Mouse (Mus musculus) monocyte, adult 5-6 weeks (primary cell): Measurements from ENCODE around the gene Muc4. TPM values are rescaled to one million over a fixed set of nuclear protein-coding genes. Genes with fewer than 3 reads are reported as not detected.

ENCODE experiments used
- ATAC-seq: fragments of 153-309, 156-312 bp; replicated peaks from 2 replicates; pipeline ENCODE4 v1.8.0; 2017; ENCODE audit warnings: mild to moderate bottlenecking; ENCODE audit not compliant: low TSS enrichment, insufficient number of reproducible peaks, severe bottlenecking, poor library complexity, low FRiP score
- total RNA-seq: library from RNA; stranded (forward); fragments of 200-1000, 200-491, 200-594 nt; gene quantifications from 3 replicates; pipeline ENCODE4 v1.2.3, GENCODE M21; 2017

Gene Muc4
- total RNA-seq, 1 experiment from 2014 or later, result not detected

- ATAC-seq, result no peak
Observed at GRCm38 (mm10) chr16:32823487-32823886, 87.8 kb downstream of the Muc4 start.

GRCm38 (mm10) chr16:32824061-32824460 lies 88.4 kb downstream of the Muc4 start:
- ATAC-seq, result no peak

DNA sequence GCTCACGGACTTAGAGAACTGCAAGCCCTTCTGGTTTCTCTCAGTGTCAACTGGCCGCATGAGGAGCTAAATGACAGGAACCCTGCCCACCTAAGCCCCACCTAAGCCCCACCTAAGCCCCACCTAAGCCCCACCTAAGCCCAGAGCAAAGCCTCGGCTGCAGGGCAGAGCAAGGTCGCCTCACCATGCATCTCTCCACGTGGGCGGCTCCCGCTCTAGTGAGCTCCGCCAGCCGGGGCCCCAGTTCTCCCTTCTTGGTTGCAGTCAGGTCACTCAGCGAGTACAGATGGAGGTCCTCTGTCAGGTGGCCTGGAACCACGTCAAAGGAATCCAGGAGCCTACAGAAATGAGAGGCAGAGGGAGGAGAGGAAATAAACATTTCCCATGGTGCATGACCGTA lies 89.7 kb downstream of the Muc4 start:
- ATAC-seq, result no peak

GRCm38 (mm10) chr16:32826521-32826920 lies 90.8 kb downstream of the Muc4 start:
- ATAC-seq, result no peak

- no peak for ATAC-seq
Observed at GRCm38 (mm10) chr16:32829104-32829503, 93.4 kb downstream of the Muc4 start.

- no peak for ATAC-seq
Observed at GRCm38 (mm10) chr16:32831501-32831900, 95.8 kb downstream of the Muc4 start.

Other genes with a start within 250 kb of the Muc4 start
- gene Slc51a, start 248.0 kb upstream of the Muc4 start, total RNA-seq, result 0.48 to 0.49 TPM in 2 of 3 replicates, not detected in the other
- not detected in 3 replicates for gene Zdhhc19, start 239.6 kb upstream of the Muc4 start, total RNA-seq
- 24.5 to 52.2 TPM (median 43.5 TPM) in 3 replicates for gene Tfrc, start 127.0 kb upstream of the Muc4 start, total RNA-seq
- 16.2 to 63.7 TPM (median 26.3 TPM) in 3 replicates for gene Tnk2, start 92.0 kb upstream of the Muc4 start, total RNA-seq
- 0.19 TPM in 1 of 3 replicates, not detected in the others for gene Muc20, start 61.5 kb downstream of the Muc4 start, total RNA-seq
- gene Smbd1, start 74.6 kb downstream of the Muc4 start, total RNA-seq, result not detected in 3 replicates
- 55.8 to 78.8 TPM (median 67.5 TPM) in 3 replicates for gene Fyttd1, start 141.6 kb downstream of the Muc4 start, total RNA-seq
- 12.4 to 41.8 TPM (median 31.2 TPM) in 3 replicates for gene Rubcn, start 141.9 kb downstream of the Muc4 start, total RNA-seq
- gene Lrch3, start 178.2 kb downstream of the Muc4 start, total RNA-seq, result 37.4 to 67.8 TPM (median 44.9 TPM) in 3 replicates